Mouse (Mus musculus) spleen, adult 2 months (tissue): ENCODE measurements around the gene Tmem35b. TPM values are rescaled to one million over a fixed set of nuclear protein-coding genes. Genes with fewer than 3 reads are reported as not detected.

Experiments
- DNase-seq, 2 experiments: peaks; one replicate each; pipeline versions ENCODE4 v3.0.0 to v3.0.0-alpha.2; 2012 to 2021; ENCODE audit warnings: low spot score in 2 of 2, low read depth in 1 of 2
- H3K27ac ChIP-seq: fragments of 200-500 bp; 2 replicates; pipeline ENCODE4 v1.5.1; 2012; ENCODE audit warnings: low read length, inconsistent platforms; ENCODE audit not compliant: insufficient read depth
- H3K27me3 ChIP-seq: fragments of 200-500 bp; 2 replicates; pipeline ENCODE4 v1.6.1; 2012; ENCODE audit warnings: mild to moderate bottlenecking, moderate library complexity, low read length, inconsistent platforms; ENCODE audit not compliant: control insufficient read depth, insufficient read depth
- H3K36me3 ChIP-seq: fragments of 200-500 bp; 2 replicates; pipeline ENCODE4 v1.6.1; 2012; ENCODE audit warnings: mild to moderate bottlenecking, low read length, inconsistent platforms; ENCODE audit not compliant: control insufficient read depth, insufficient read depth
- H3K4me1 ChIP-seq: fragments of 200-500 bp; 2 replicates; pipeline ENCODE4 v1.6.1; 2011; ENCODE audit warnings: inconsistent platforms; ENCODE audit not compliant: control insufficient read depth, insufficient read depth, insufficient read length
- H3K4me3 ChIP-seq: fragments of 200-500 bp; 2 replicates; pipeline ENCODE4 v1.5.1; 2011; ENCODE audit warnings: mild to moderate bottlenecking, inconsistent platforms; ENCODE audit not compliant: insufficient read depth, insufficient read length; ENCODE audit errors: extremely low read depth
- CTCF ChIP-seq: fragments of 200-500 bp; IDR thresholded peaks from 2 replicates; pipeline ENCODE4 v1.5.1; 2011; ENCODE audit warnings: mild to moderate bottlenecking, inconsistent platforms; ENCODE audit not compliant: insufficient read depth, insufficient read length, insufficient replicate concordance; ENCODE audit errors: extremely low read depth
- POLR2A ChIP-seq: fragments of 200-500 bp; IDR thresholded peaks from 2 replicates; pipeline ENCODE4 v1.6.1; 2011; ENCODE audit warnings: low read depth, low read length, inconsistent platforms
- WGBS: fragments of 180-500 bp; shearing (Covaris S2); methylation state at CpG from one replicate; pipeline ENCODE4 v1.1.7; 2018; 5-methylcytosine and 5-hydroxymethylcytosine counted together
- polyA plus RNA-seq: library from polyadenylated mRNA; depleted of rRNA; stranded (reverse); fragments of >200 nt; gene quantifications from 2 replicates; pipeline ENCODE4 v1.2.3, GENCODE M21; 2012

The Tmem35b gene
- polyA plus RNA-seq, 1 experiment, result 9.2 TPM

DNA sequence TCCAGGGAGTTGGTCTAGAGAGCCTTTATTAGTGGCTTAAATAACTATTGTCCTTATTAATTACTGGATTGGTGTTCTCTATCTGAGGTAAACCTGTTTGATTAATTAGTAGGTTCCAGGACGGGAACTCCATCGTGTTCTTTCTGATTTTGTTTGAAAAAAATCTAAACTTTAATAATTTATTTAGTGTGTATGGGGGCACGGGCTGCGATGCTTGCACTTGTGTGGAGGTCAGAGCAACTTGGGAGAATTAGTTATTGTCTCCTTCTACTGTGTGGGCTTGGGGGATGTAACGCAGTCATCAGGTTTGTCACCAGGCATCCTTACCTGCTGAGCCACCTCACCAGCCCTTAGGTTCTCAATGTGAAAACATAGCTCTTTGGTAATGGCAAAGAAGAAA lies 43.6 kb downstream of the Tmem35b start:
- WGBS, result 75% methylated on average over 5 of the region's 5 CpGs
- Histone ChIP-seq H3K4me1 (peaks cover 8% of the 10 kb centered on the region), H3K27ac (no peak overlapping the region), H3K27me3 (peaks cover 17% of the 10 kb centered on the region), H3K4me3 (no peak overlapping the region), H3K36me3 (no peaks in the 10 kb centered on the region)
- DNase-seq, result no peak
- TF ChIP-seq POLR2A, result no peak
- TF ChIP-seq CTCF, result no peak

DNA sequence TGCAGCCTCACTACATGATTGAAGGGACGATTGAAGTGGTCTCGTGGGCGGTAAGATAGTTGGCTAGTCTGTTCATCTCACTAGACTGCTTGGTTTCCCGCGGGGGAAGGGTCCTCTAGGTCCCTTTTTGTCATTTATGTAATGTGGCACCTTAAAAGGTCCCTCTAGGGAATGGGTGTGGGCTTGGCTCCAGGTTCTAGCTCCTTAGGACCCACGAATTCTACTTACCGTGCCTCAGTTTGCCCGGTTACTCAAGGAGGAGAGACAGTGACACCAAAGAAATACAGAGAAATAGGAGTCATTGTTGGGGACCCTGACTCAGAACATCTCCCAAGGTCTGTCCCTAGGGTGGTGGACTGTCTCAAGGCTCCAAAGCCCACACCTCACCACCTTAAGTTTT lies 44.2 kb downstream of the Tmem35b start:
- Histone ChIP-seq H3K36me3 (no peaks in the 10 kb centered on the region), H3K27me3 (peaks cover 19% of the 10 kb centered on the region), H3K4me3 (no peak overlapping the region), H3K4me1 (peaks cover 8% of the 10 kb centered on the region), H3K27ac (no peak overlapping the region)
- WGBS, result 24% methylated on average over 8 of the region's 8 CpGs
- DNase-seq, result no peak
- TF ChIP-seq CTCF (no peak), POLR2A (no peak)

DNA sequence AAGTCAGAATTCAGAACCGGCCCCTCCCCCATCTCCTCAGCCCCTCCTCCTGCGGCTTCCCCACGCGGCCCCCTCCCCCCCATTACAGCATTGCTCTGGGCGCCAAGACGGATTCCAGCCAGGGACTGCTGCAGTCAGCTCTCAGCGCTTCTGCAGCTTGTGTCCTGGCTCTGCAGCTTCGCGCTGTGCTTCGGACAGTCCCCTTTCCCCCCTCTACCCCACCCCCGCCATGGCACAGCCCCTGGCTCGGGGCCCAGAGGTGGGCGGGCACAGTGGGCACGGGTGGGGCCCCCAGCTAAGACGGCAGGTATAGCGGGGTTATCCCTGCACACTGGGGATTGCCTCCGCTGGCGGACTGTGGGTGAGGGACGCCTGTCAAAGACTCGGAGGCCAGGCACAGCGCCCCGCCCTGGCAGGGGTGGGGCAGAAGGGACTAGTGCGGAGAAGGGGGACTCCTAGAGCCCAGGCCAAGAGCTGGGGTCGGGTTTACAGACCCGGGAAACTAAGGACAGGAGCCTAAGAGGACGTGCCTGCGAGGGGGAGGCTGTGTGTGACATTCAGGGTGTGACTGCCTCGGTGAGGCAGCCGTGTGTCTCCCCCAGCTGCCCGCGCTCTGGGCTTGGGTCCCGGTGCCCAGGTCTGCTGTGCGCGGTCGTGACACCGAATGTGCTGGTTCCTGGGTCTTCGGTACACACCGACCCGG lies 44.9 kb downstream of the Tmem35b start:
- 2% methylated on average over 39 of the region's 39 CpGs for WGBS
- Histone ChIP-seq H3K36me3 (no peaks in the 10 kb centered on the region), H3K27me3 (peaks cover 19% of the 10 kb centered on the region), H3K4me1 (peaks cover 8% of the 10 kb centered on the region), H3K4me3 (peak overlapping the region; percentile 35; the same call in 1 of the 2 replicates), H3K27ac (no peak overlapping the region)
- no peak for DNase-seq
- TF ChIP-seq CTCF (no peak), POLR2A (no peak)

DNA sequence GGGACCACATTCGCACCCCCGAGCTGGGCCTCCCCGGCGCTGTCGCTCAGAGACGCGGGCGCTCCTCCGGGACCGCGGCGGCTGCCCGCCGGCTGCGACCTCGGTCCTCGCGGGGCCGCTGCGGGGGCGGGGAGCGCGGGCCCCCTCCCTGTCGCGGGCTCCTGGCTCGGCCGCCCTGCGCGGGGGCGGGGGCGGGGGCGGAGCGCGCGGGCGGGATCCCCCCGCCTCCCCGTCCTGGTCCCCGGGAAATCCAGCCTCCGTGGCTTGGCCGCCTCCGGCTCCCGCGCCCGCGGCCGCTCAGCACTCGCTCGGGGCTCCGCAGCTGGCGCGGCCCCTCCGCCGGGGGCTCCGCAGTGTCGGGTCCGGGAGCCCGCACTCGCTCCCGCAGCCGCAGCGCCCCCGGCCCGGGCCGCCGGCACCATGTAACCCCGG lies 45.4 kb downstream of the Tmem35b start, which contains the start of gene Dlgap3:
Dlgap3 (plus strand) TSS at position 291 of the 432 bp plus-strand sequence.
- Histone ChIP-seq H3K4me3 (peak within 1 kb of the TSS; percentile 39), H3K36me3 (no peaks in the 10 kb centered on the region), H3K27me3 (peaks cover 19% of the 10 kb centered on the region), H3K4me1 (peaks cover 8% of the 10 kb centered on the region), H3K27ac (no peak within 1 kb of the TSS)
- no peak for DNase-seq
- WGBS, result 1% methylated on average over 43 of the region's 67 CpGs
- TF ChIP-seq POLR2A (no peak), CTCF (no peak)

DNA sequence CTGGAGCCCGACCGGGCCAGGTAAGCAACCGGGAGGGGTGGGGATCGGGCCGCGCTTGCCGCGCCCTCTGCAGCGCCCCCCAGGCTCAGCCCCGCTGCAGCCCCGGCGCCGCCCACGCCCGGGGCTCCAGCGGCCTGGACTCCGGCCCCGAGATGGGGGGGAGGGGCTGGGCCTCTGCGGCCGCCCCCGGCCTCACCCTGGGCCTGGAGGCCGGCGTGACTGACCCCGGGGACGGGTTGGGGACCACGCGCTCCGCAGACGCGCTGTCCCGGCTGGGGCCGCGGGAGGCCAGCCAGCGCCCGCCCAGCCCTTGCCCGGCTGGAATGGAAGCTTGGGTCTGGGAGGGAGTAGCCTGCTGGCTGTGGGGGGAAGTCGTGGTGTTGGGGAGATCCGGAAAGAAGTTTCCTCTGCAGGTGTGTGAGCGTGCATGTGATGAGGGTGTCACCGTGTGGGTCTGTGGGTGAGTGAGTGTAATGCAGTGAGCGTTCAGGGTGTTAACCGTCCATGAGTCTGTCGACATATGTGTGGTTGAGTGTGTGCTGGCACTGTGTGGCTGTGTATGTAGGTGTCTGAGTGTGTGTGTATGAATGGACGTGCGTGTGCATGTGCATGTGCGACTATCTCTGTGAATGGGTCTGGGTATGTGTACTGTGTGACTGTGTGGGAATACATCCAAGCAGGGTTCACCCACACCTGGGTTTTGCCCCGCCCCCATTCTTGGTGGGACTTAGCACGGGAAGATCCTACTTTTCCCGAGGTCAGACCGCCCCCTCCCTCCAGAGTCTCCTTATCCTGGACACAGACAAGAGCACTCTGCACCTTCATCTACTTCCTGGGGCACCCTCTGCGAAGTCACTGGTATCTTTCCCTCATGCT lies 46.1 kb downstream of the Tmem35b start:
- Histone ChIP-seq H3K27me3 (peaks cover 19% of the 10 kb centered on the region), H3K36me3 (no peaks in the 10 kb centered on the region), H3K4me1 (peaks cover 8% of the 10 kb centered on the region), H3K4me3 (peak overlapping the region; percentile 39), H3K27ac (no peak overlapping the region)
- 4% methylated on average over 51 of the region's 51 CpGs for WGBS
- TF ChIP-seq POLR2A, result no peak
- no peak for TF ChIP-seq CTCF
- DNase-seq, result no peak

DNA sequence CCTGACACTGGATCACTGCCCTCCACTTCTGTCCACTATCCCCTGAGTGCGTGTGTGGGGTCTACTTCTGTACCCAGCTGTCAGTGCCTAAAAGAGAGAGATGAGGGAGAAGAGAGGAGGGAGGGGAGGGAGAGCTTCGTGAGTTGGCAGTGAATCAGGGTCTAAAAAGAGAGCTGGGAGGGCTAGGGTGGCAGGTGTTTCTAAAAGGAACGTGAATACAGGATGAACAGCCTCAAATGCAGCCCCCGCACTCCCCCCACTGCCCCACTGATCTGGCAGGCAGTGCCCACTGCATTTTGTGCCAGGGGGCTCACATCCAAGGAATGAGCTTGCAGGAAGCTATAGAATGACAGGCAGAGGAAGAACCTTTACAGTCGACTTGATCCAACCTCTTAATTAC lies 47.4 kb downstream of the Tmem35b start:
- Histone ChIP-seq H3K27ac (no peak overlapping the region), H3K27me3 (peaks cover 19% of the 10 kb centered on the region), H3K4me3 (no peak overlapping the region), H3K4me1 (peaks cover 8% of the 10 kb centered on the region), H3K36me3 (no peaks in the 10 kb centered on the region)
- TF ChIP-seq CTCF, result no peak
- no peak for TF ChIP-seq POLR2A
- no peak for DNase-seq
- WGBS, result 53% methylated on average over 5 of the region's 5 CpGs
